Mouse (Mus musculus): ENCODE data around the gene Lce1k. TPM values are rescaled to one million over a fixed set of nuclear protein-coding genes. Genes with fewer than 3 reads are reported as not detected.

The Lce1k gene
- polyA plus RNA-seq (2012; rRNA removed) = not detected in 2 replicates

DNA sequence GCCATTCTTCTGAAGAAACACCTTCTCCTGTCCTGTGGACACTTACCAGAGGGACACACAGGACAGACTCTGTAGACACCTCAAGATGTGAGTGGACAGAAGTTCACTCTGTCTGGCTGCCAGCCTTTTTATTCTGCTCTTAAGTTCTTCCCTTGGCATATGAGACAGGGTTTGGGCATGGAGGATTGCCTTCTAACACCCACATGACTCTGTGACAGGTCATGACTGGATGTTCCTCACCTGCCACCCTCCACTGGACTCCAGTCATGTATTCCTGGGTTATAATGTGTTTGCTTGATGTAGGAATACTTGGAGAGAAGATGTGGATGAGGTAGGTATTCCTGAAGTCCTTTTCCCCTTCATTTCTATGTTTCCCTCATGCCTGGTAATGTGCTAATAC lies at the start of gene Lce1k:
TSS of gene Lce1k (minus strand) at position 101 of the 400 bp plus-strand sequence.

GRCm38 (mm10) chr3:92851186-92851585 lies 43.5 kb upstream of the Lce1k start, which contains the start of gene Lce1l:
Gene Lce1l (minus strand): TSS chr3:92851286.

DNA sequence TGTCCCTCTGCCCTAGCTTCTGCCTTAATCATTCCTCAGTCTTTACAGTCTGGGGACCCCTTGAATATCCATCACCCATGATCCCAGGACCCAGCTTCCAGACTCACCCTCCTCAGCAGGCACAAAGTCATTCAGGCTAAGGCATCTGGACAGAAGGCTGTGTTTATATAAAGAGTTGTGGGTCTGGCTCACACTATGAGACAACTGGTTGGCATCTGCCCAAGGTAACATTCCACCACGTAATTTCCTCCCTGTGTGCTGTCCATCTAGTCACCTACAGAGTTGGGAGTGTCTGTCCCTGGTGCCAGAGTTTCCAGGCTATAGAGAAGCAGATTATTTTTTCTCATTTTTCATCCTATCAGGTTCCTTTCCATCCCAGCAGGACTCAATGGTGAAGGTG lies 19.4 kb upstream of the Lce1k start, which contains the start of gene Kprp:
TSS of gene Kprp (minus strand) at position 140 of the 400 bp plus-strand sequence.

DNA sequence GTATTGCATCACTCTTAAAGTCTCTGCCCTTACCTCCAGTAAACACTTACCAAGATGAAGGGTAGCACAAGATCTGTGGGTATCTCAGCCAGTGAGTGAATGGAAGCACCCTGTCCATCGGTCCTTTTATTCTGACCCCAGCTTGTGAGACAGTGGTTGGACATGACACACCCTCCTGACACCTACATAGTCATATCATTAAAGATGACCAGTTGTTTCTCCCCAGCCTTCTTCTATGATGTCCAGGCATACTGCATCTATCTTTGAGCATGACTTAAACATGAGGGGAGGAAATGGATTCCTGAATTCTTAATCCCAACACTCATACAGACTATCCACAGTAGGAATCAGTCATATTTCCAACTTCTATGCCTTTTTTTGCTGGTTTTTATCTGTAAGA lies 17.3 kb downstream of the Lce1k start, which contains the start of gene Lce1j:
TSS of gene Lce1j (minus strand) at position 101 of the 400 bp plus-strand sequence.

GRCm38 (mm10) chr3:92778799-92779198 lies 28.9 kb downstream of the Lce1k start, which contains the start of gene Lce1i:
Gene Lce1i (minus strand): TSS chr3:92778899.

DNA sequence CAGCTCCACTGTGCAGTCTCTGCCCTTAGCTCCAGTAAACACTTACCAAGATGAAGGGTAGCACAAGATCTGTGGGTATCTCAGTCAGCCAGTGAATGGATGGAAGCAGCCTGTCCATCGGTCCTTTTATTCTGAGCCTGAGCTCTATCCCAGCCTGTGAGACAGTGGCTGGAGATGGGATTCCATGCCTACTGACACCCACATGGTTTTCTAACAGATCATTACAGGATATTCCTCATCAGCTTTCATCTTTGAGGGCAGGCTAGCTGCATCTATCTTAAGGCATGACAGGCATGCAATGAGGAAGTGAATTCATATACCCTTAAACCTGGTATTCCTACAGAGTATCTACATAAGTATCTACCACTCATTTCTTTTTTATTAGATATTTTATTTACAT lies 42.7 kb downstream of the Lce1k start, which contains the start of gene Lce1h:
TSS of gene Lce1h (minus strand) at position 101 of the 400 bp plus-strand sequence.

Other genes starting within 250 kb of the Lce1k start
- gene Ivl, start 234.2 kb downstream of the Lce1k start, polyA plus RNA-seq (2012; rRNA removed) = 0.03 TPM in 2 replicates
- 0.03 TPM in 1 of 2 replicates, not detected in the other for gene Smcp, start 218.9 kb downstream of the Lce1k start, polyA plus RNA-seq (2012; rRNA removed)
- not detected in 2 replicates for gene 2210017I01Rik, start 200.4 kb downstream of the Lce1k start, polyA plus RNA-seq (2012; rRNA removed)
- not detected in 2 replicates for gene Lce6a, start 186.2 kb downstream of the Lce1k start, polyA plus RNA-seq (2012; rRNA removed)
- gene Lce1a1, start 159.6 kb downstream of the Lce1k start, polyA plus RNA-seq (2012; rRNA removed) = not detected in 2 replicates
- gene Lce1b, start 151.0 kb downstream of the Lce1k start, polyA plus RNA-seq (2012; rRNA removed) = not detected in 2 replicates
- gene Lce1a2, start 137.6 kb downstream of the Lce1k start, polyA plus RNA-seq (2012; rRNA removed) = not detected in 2 replicates
- gene Lce1c, start 128.6 kb downstream of the Lce1k start, polyA plus RNA-seq (2012; rRNA removed) = not detected in 2 replicates
- gene Lce1d, start 120.7 kb downstream of the Lce1k start, polyA plus RNA-seq (2012; rRNA removed) = not detected in 2 replicates
- not detected in 2 replicates for gene Lce1e, start 98.8 kb downstream of the Lce1k start, polyA plus RNA-seq (2012; rRNA removed)
- gene Lce1f, start 87.5 kb downstream of the Lce1k start, polyA plus RNA-seq (2012; rRNA removed) = not detected in 2 replicates
- gene Gm38119, start 68.8 kb downstream of the Lce1k start, polyA plus RNA-seq (2012; rRNA removed) = not detected in 2 replicates
- not detected in 2 replicates for gene Lce1g, start 55.6 kb downstream of the Lce1k start, polyA plus RNA-seq (2012; rRNA removed)
- not detected in 2 replicates for gene Lce1h, start 42.8 kb downstream of the Lce1k start, polyA plus RNA-seq (2012; rRNA removed)
- gene Lce1i, start 29.0 kb downstream of the Lce1k start, polyA plus RNA-seq (2012; rRNA removed) = not detected in 2 replicates
- not detected in 2 replicates for gene Lce1j, start 17.4 kb downstream of the Lce1k start, polyA plus RNA-seq (2012; rRNA removed)
- gene Kprp, start 19.4 kb upstream of the Lce1k start, polyA plus RNA-seq (2012; rRNA removed) = not detected in 2 replicates
- gene Lce1l, start 43.4 kb upstream of the Lce1k start, polyA plus RNA-seq (2012; rRNA removed) = not detected in 2 replicates
- not detected in 2 replicates for gene 2310050C09Rik, start 62.3 kb upstream of the Lce1k start, polyA plus RNA-seq (2012; rRNA removed)
- not detected in 2 replicates for gene Lce3a, start 118.3 kb upstream of the Lce1k start, polyA plus RNA-seq (2012; rRNA removed)
- not detected in 2 replicates for gene Lce3b, start 125.1 kb upstream of the Lce1k start, polyA plus RNA-seq (2012; rRNA removed)
- not detected in 2 replicates for gene Lce3c, start 136.6 kb upstream of the Lce1k start, polyA plus RNA-seq (2012; rRNA removed)
- gene Lce3d, start 149.5 kb upstream of the Lce1k start, polyA plus RNA-seq (2012; rRNA removed) = not detected in 2 replicates
- gene Lce3e, start 159.2 kb upstream of the Lce1k start, polyA plus RNA-seq (2012; rRNA removed) = not detected in 2 replicates
- not detected in 2 replicates for gene Lce3f, start 184.3 kb upstream of the Lce1k start, polyA plus RNA-seq (2012; rRNA removed)
- 0.05 TPM in 1 of 2 replicates, not detected in the other for gene Crct1, start 207.8 kb upstream of the Lce1k start, polyA plus RNA-seq (2012; rRNA removed)
- gene Lce1m, start 211.2 kb upstream of the Lce1k start, polyA plus RNA-seq (2012; rRNA removed) = not detected in 2 replicates

All from liver, embryonic 14 days (tissue).